Mouse (Mus musculus) kidney, adult 2 months (tissue): ENCODE data around the gene Ghsr. TPM values are rescaled to one million over a fixed set of nuclear protein-coding genes. Genes with fewer than 3 reads are reported as not detected.

Experiments used
- DNase-seq: peaks from one replicate; pipeline ENCODE4 v3.0.0; 2021
- H3K27ac ChIP-seq: fragments of 200-500 bp; 2 replicates; pipeline ENCODE4 v1.5.1; 2012; ENCODE audit warnings: low read depth, low read length, control low read depth, inconsistent platforms; ENCODE audit not compliant: insufficient read depth
- H3K27me3 ChIP-seq: fragments of 200-500 bp; replicated peaks from 2 replicates; pipeline ENCODE4 v1.6.1; 2012; ENCODE audit warnings: mild to moderate bottlenecking, moderate library complexity, low read length, inconsistent platforms; ENCODE audit not compliant: control insufficient read depth, insufficient read depth
- H3K36me3 ChIP-seq: fragments of 200-500 bp; 2 replicates; pipeline ENCODE4 v1.6.1; 2012; ENCODE audit warnings: mild to moderate bottlenecking, moderate library complexity, low read length, inconsistent platforms; ENCODE audit not compliant: control insufficient read depth, insufficient read depth
- H3K4me1 ChIP-seq: fragments of 200-500 bp; 2 replicates; pipeline ENCODE4 v1.6.1; 2011; ENCODE audit warnings: low read length; ENCODE audit not compliant: control insufficient read depth, insufficient read depth
- H3K4me3 ChIP-seq: fragments of 200-500 bp; 2 replicates; pipeline ENCODE4 v1.5.1; 2011; ENCODE audit warnings: mild to moderate bottlenecking, low read depth, low read length, control low read depth; ENCODE audit not compliant: insufficient read depth
- CTCF ChIP-seq: fragments of 200-500 bp; conservative IDR thresholded peaks from 2 replicates; pipeline ENCODE4 v1.5.1; 2011; ENCODE audit warnings: low read depth, mild to moderate bottlenecking, control low read depth, low read length, moderate library complexity, mixed read lengths; ENCODE audit not compliant: insufficient read depth, insufficient read length
- POLR2A ChIP-seq: fragments of 200-500 bp; IDR thresholded peaks from one replicate; pipeline ENCODE4 v1.6.1; 2011; ENCODE audit warnings: low read depth, low read length, control low read depth
- WGBS: fragments of 180-500 bp; shearing (Covaris S2); methylation state at CpG from one replicate; pipeline ENCODE4 v1.1.7; 2018; 5-methylcytosine and 5-hydroxymethylcytosine counted together
- polyA plus RNA-seq: library from polyadenylated mRNA; depleted of rRNA; stranded (reverse); fragments of >200 nt; gene quantifications from 2 replicates; pipeline ENCODE4 v1.2.3, GENCODE M21; 2012; rRNA removed

Ghsr gene
- polyA plus RNA-seq, 1 experiment: not detected

DNA sequence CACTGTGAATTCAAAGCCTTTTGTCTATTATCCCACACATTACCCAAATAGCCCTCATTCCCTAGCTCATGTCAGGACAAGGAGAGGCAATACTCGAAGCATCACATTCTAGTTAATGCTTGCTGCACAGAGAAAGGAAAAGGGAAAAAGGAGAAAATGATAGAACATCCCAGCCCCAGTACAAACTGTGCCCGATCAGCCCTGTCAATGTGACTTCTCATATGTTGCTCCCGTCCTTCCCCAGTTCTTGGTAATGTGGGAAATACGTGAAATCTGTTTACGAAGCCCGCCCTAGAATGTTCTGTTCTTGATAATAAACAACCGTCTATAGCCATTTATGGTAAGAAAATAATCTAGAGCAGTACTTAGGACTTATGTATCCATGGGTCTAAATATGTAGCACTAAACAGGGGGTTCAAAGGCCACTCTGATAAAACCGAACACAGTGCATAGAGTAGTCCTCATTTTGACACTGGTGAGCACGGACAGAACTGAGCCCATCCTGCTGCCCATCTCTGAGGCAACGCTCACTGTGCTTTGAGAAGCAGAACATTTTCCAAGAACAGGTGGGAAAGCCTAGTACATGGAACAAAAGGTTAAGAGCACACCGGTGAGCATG is 53.0 kb downstream of the Ghsr start:
- no peak for DNase-seq
- H3K4me1 ChIP-seq: no peaks in the 10 kb centered on the region
- WGBS: 90% methylated on average over 11 of the region's 11 CpGs
- no peak overlapping the region for H3K27ac ChIP-seq
- no peak overlapping the region for H3K4me3 ChIP-seq
- peaks cover 3% of the 10 kb centered on the region; the same call in 1 of the 2 replicates for H3K36me3 ChIP-seq
- no peaks in the 10 kb centered on the region for H3K27me3 ChIP-seq
- TF ChIP-seq POLR2A (no peak), CTCF (no peak)

DNA sequence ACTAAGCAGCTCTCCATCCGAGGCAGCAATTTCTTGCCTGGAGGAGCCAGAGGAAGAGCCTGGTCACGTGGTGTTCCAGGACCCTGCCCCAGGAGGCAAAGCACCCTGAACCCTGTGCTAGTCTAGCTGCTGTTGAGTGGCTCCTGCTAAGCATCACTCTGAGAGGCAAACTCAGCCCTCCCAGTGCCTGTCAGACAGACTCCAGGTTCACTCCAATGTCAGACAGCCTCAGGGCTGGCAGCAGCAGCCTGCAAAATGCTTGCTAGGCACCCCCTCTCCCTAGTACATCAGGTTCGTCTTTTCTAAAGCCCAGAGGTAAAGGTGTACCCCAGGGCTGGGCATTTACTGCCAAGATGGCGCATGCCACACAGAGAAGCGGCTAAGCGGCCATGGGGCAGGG is 56.3 kb downstream of the Ghsr start:
- peaks cover 10% of the 10 kb centered on the region for H3K4me1 ChIP-seq
- WGBS: 85% methylated on average over 6 of the region's 6 CpGs
- H3K4me3 ChIP-seq: no peak overlapping the region
- no peak overlapping the region for H3K27ac ChIP-seq
- DNase-seq: no peak
- H3K27me3 ChIP-seq: no peaks in the 10 kb centered on the region
- peaks cover 3% of the 10 kb centered on the region; the same call in 1 of the 2 replicates for H3K36me3 ChIP-seq
- TF ChIP-seq POLR2A (no peak), CTCF (no peak)

Other genes with a start within 250 kb of the Ghsr start
- 1.3 and 2.4 TPM in 2 replicates for gene Ect2, start 217.5 kb upstream of the Ghsr start, polyA plus RNA-seq
- 141 and 409 TPM in 2 replicates for gene Nceh1, start 188.4 kb upstream of the Ghsr start, polyA plus RNA-seq
- gene Tnfsf10, start 54.3 kb upstream of the Ghsr start, polyA plus RNA-seq: 11.5 and 12.8 TPM in 2 replicates